ENCODE assay signal across 27 mouse cellular contexts in the genomic region with DNA sequence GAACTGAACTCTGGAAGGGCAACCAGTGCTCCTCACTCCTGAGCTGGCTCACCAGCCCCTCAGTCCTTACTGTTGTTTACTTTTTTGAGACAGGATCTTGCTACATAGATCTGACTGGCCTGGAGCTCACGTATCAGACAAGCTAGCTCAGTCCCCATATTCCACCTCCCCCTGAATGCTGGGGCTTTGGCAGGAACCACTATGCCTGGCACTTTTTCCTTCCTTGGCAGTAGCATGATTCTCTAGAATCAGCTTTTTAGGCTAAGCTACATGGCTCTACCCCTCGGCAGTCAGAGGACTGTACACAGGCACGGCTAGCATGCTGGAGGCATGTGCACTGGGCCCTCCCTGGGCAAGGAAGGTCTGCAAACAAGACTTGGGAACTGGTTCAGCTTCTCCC. TPM values are rescaled to one million over a fixed set of nuclear protein-coding genes. Genes with fewer than 3 reads are reported as not detected.
DNase-seq lines count a peak whose midpoint lies in the region; ATAC-seq and TF ChIP-seq lines count a peak whose summit lies in the region.
"Had no signal": no experiment of that assay in that cellular context is flagged by ENCODE, and none has a peak within 500 bp of the region (broad histone marks: within the 10 kb centered on the region; RNA-seq: fewer than 3 reads in every experiment).

No protein-coding gene starts in this region.

- H3K36me3 ChIP-seq in kidney, adult 2 months (ENCODE audit: control insufficient read depth, insufficient read depth, low read length) = peaks cover 14% of the 10 kb centered on the region

- H3K27ac ChIP-seq in layer of hippocampus, adult 2 months = peak overlapping the region; percentile 61
- peak overlapping the region; percentile 17; the same call in 1 of the 2 replicates for H3K27ac ChIP-seq in left cerebral cortex, adult 2 months
- H3K27ac ChIP-seq in kidney, adult 2 months (ENCODE audit: insufficient read depth, low read depth, low read length) = no peak overlapping the region
- H3K27ac ChIP-seq: embryonic facial prominence, embryonic 13.5 days; embryonic facial prominence, embryonic 15.5 days; forebrain, embryonic 10.5 days; forebrain, embryonic 12.5 days; forebrain, embryonic 15.5 days had no signal

- DNase-seq in frontal cortex, postnatal 10 days (ENCODE audit: low spot score in 2 of 2) = no peak
- DNase-seq in layer of hippocampus, adult 2 months (ENCODE audit: low spot score in 2 of 2) = no peak
- no peak for DNase-seq in layer of hippocampus, adult 8-10 months (ENCODE audit: low spot score in 2 of 2)
- DNase-seq in left cerebral cortex, adult 2 months (ENCODE audit: extremely low spot score in 1 of 2, low spot score in 2 of 2) = no peak
- no peak for DNase-seq in left cerebral cortex, adult 9 months (ENCODE audit: low spot score in 2 of 2)
- peak; percentile 73 for DNase-seq in brain, adult 2 months (ENCODE audit: low read depth, low spot score)
- no peak for DNase-seq in kidney, adult 2 months
- DNase-seq: adrenal gland, adult 8-10 months; adrenal gland, postnatal 14 days; adrenal gland, postnatal 36 days; cerebellum, adult 11 months; cerebellum, adult 18-20 months; cerebellum, adult 8-10 months; cerebellum, adult 9-11 months; cerebellum, postnatal 36 days; embryo, embryonic 11 days had no signal

- peak; percentile 47 for ATAC-seq in frontal cortex, adult (ENCODE audit: low TSS enrichment)
- ATAC-seq: activated CD4-positive, CD25-positive, alpha-beta regulatory T cell, adult 4 months; forebrain, embryonic 15.5 days; Patski had no signal

- intact Hi-C loops in left cerebral cortex, adult 2 months (cut with DNase I) = no loop called here

- no peaks in the 10 kb centered on the region for H3K4me1 ChIP-seq in kidney, adult 2 months (ENCODE audit: control insufficient read depth, insufficient read depth, low read length)
- H3K4me1 ChIP-seq: embryonic facial prominence, embryonic 13.5 days; embryonic facial prominence, embryonic 15.5 days; forebrain, embryonic 10.5 days; forebrain, embryonic 12.5 days; forebrain, embryonic 15.5 days had no signal

- 95% methylated on average over 3 of the region's 3 CpGs for WGBS in kidney, adult 2 months

- no peak overlapping the region for H3K4me3 ChIP-seq in layer of hippocampus, adult 2 months
- no peak overlapping the region for H3K4me3 ChIP-seq in left cerebral cortex, adult 2 months
- H3K4me3 ChIP-seq in kidney, adult 2 months (ENCODE audit: insufficient read depth, low read depth, low read length) = no peak overlapping the region
- H3K4me3 ChIP-seq: embryonic facial prominence, embryonic 13.5 days; embryonic facial prominence, embryonic 15.5 days; erythroblast, embryonic 14.5 days; forebrain, embryonic 10.5 days; forebrain, embryonic 12.5 days; forebrain, embryonic 15.5 days had no signal

- no peak for TF ChIP-seq CTCF in layer of hippocampus, adult 2 months (conservative IDR thresholded peaks at IDR 0.05)
- no peak for TF ChIP-seq CTCF in left cerebral cortex, adult 2 months (IDR thresholded peaks at IDR 0.05)
- no peak for TF ChIP-seq CTCF in kidney, adult 2 months (conservative IDR thresholded peaks at IDR 0.05; ENCODE audit: insufficient read depth, insufficient read length, low read depth, low read length)

- H3K27me3 ChIP-seq in kidney, adult 2 months (replicated peaks; ENCODE audit: control insufficient read depth, insufficient read depth, low read length) = no peaks in the 10 kb centered on the region
- H3K27me3 ChIP-seq: embryonic facial prominence, embryonic 13.5 days; embryonic facial prominence, embryonic 15.5 days; forebrain, embryonic 12.5 days; forebrain, embryonic 15.5 days; Patski had no signal

- no peak for TF ChIP-seq POLR2A in kidney, adult 2 months (IDR thresholded peaks at IDR 0.05; ENCODE audit: low read depth, low read length)

RNA-seq across cellular contexts. Expression of a gene that starts 14.6 kb away (rescaled TPM):
- 10 to 100 TPM; 79.7 to 87.4 TPM for total RNA-seq in layer of hippocampus, adult 2 months (2021)
- total RNA-seq in layer of hippocampus, adult 8-10 months (2022) = 10 to 100 TPM; 76.3 to 89.4 (median 85.9) TPM
- 10 to 100 TPM; 84.4 to 90.2 TPM for total RNA-seq in left cerebral cortex, adult 2 months (2021)
- polyA plus RNA-seq in kidney, adult 2 months (2012; rRNA removed) = 23.8 and 24.4 TPM in 2 replicates

RNA-seq across cellular contexts. Expression of a gene that starts 17.4 kb away (rescaled TPM):
- total RNA-seq in layer of hippocampus, adult 2 months (2021) = 100 to 1,000 TPM; 207 to 212 TPM
- total RNA-seq in layer of hippocampus, adult 8-10 months (2022) = 100 to 1,000 TPM; 163 to 193 (median 176) TPM
- 100 to 1,000 TPM; 271 to 291 TPM for total RNA-seq in left cerebral cortex, adult 2 months (2021)
- 20.2 and 21.7 TPM in 2 replicates for polyA plus RNA-seq in kidney, adult 2 months (2012; rRNA removed)
- total RNA-seq: common myeloid progenitor, adult 5-6 weeks had no signal
- polyA plus RNA-seq: erythroblast, embryonic 14.5 days had no signal

RNA-seq across cellular contexts. Expression of a gene that starts 29.2 kb away (rescaled TPM):
- total RNA-seq in layer of hippocampus, adult 2 months (2021) = 1 to 10 TPM; 6.4 to 6.9 TPM
- total RNA-seq in layer of hippocampus, adult 8-10 months (2022) = 1 to 10 TPM; 6.3 to 8.7 (median 7.3) TPM
- 10 to 100 TPM; 27.4 to 27.7 TPM for total RNA-seq in left cerebral cortex, adult 2 months (2021)
- polyA plus RNA-seq in kidney, adult 2 months (2012; rRNA removed) = 2.2 and 2.8 TPM in 2 replicates
- polyA plus RNA-seq: erythroblast, embryonic 14.5 days had no signal

RNA-seq across cellular contexts. Expression of a gene that starts 38.2 kb away (rescaled TPM):
- 10 to 100 TPM; 49.6 to 52.4 TPM for total RNA-seq in layer of hippocampus, adult 2 months (2021)
- 10 to 100 TPM; 47.3 to 58.6 (median 52.2) TPM for total RNA-seq in layer of hippocampus, adult 8-10 months (2022)
- 10 to 100 TPM; 52.7 to 57.4 TPM for total RNA-seq in left cerebral cortex, adult 2 months (2021)
- polyA plus RNA-seq in kidney, adult 2 months (2012; rRNA removed) = 98.7 and 104 TPM in 2 replicates
- polyA plus RNA-seq: G1E had no signal

RNA-seq across cellular contexts. Expression of a gene that starts 59.9 kb away (rescaled TPM):
- total RNA-seq in layer of hippocampus, adult 2 months (2021) = 1 to 10 TPM; 6.7 to 9.5 TPM
- total RNA-seq in layer of hippocampus, adult 8-10 months (2022) = 10 to 100 TPM in 1 of 4 experiments, 1 to 10 TPM in 3; 7.4 to 10.4 (median 8.4) TPM
- total RNA-seq in left cerebral cortex, adult 2 months (2021) = 10 to 100 TPM; 11.2 TPM
- 0.42 and 0.60 TPM in 2 replicates for polyA plus RNA-seq in kidney, adult 2 months (2012; rRNA removed)
- total RNA-seq: common myeloid progenitor, adult 5-6 weeks had no signal
- polyA plus RNA-seq: erythroblast, embryonic 14.5 days; G1E had no signal
